Mouse (Mus musculus): ENCODE results near the gene Tmem126b.
A peak's percentile ranks its signal among the peaks of the same experiment; 100 is the strongest.

Tmem126b gene

GRCm38 (mm10) chr7:90475793-90476312 is at the start of gene Tmem126b:
Tmem126b (minus strand) TSS chr7:90476001.
- peak; percentile 99 for DNase-seq (ENCODE audit: low read depth, low spot score)

- no peak for DNase-seq (ENCODE audit: low read depth, low spot score)
Measured at GRCm38 (mm10) chr7:90512293-90512692, 36.5 kb upstream of the Tmem126b start.

GRCm38 (mm10) chr7:90508124-90508523 is 32.3 kb upstream of the Tmem126b start:
- no peak for DNase-seq (ENCODE audit: low read depth, low spot score)

GRCm38 (mm10) chr7:90482607-90483006 is 6.8 kb upstream of the Tmem126b start:
- DNase-seq (ENCODE audit: low read depth, low spot score), result no peak

- DNase-seq (ENCODE audit: low read depth, low spot score), result no peak
Measured at GRCm38 (mm10) chr7:90476313-90477245, 778 bp upstream of the Tmem126b start, which contains the start of gene Dlg2. Dlg2 (plus strand) TSS chr7:90476672.

GRCm38 (mm10) chr7:90473511-90473910 is 2.3 kb downstream of the Tmem126b start:
- DNase-seq (ENCODE audit: low read depth, low spot score), result no peak

GRCm38 (mm10) chr7:90461441-90461840 is 14.4 kb downstream of the Tmem126b start:
- DNase-seq (ENCODE audit: low read depth, low spot score), result no peak

GRCm38 (mm10) chr7:90460930-90461329 is 14.9 kb downstream of the Tmem126b start:
- DNase-seq (ENCODE audit: low read depth, low spot score), result peak; percentile 70

GRCm38 (mm10) chr7:90460330-90460729 is 15.5 kb downstream of the Tmem126b start:
- DNase-seq (ENCODE audit: low read depth, low spot score), result peak; percentile 86

GRCm38 (mm10) chr7:90457517-90457916 is 18.3 kb downstream of the Tmem126b start:
- DNase-seq (ENCODE audit: low read depth, low spot score), result peak; percentile 60

- DNase-seq (ENCODE audit: low read depth, low spot score), result peak; percentile 88
Measured at GRCm38 (mm10) chr7:90456845-90457468, 18.8 kb downstream of the Tmem126b start, which contains the start of gene Tmem126a. Tmem126a (minus strand) TSS chr7:90457229.

- no peak for DNase-seq (ENCODE audit: low read depth, low spot score)
Measured at GRCm38 (mm10) chr7:90456149-90456844, 19.5 kb downstream of the Tmem126b start.

- peak; percentile 19 for DNase-seq (ENCODE audit: low read depth, low spot score)
Measured at GRCm38 (mm10) chr7:90444206-90444605, 31.6 kb downstream of the Tmem126b start.

GRCm38 (mm10) chr7:90443101-90444091 is 32.4 kb downstream of the Tmem126b start:
- DNase-seq (ENCODE audit: low read depth, low spot score), result peak; percentile 59

GRCm38 (mm10) chr7:90442518-90443080 is 33.2 kb downstream of the Tmem126b start, which contains the start of gene Crebzf:
Crebzf (plus strand) TSS chr7:90442729.
- DNase-seq (ENCODE audit: low read depth, low spot score), result peak; percentile 97

GRCm38 (mm10) chr7:90442070-90442469 is 33.7 kb downstream of the Tmem126b start:
- no peak for DNase-seq (ENCODE audit: low read depth, low spot score)

- no peak for DNase-seq (ENCODE audit: low read depth, low spot score)
Measured at GRCm38 (mm10) chr7:90440044-90440443, 35.8 kb downstream of the Tmem126b start.

GRCm38 (mm10) chr7:90432221-90432620 is 43.6 kb downstream of the Tmem126b start:
- DNase-seq (ENCODE audit: low read depth, low spot score), result no peak

GRCm38 (mm10) chr7:90427006-90427405 is 48.8 kb downstream of the Tmem126b start:
- peak; percentile 29 for DNase-seq (ENCODE audit: low read depth, low spot score)

Measured in ZHBTc4 (cell line).